Mouse (Mus musculus) thymus, adult 2 months (tissue): ENCODE measurements around the gene Slc35f1. TPM values are rescaled to one million over a fixed set of nuclear protein-coding genes. Genes with fewer than 3 reads are reported as not detected.
"Not testable (repeated sequence)": the region's sequence is repeated elsewhere in the genome, so short reads cannot be mapped to it uniquely, and the experiment has no call there.

Source experiments
- DNase-seq: peaks from one replicate; pipeline ENCODE4 v3.0.0; 2021
- H3K27ac ChIP-seq: fragments of 200-500 bp; 2 replicates; pipeline ENCODE4 v1.5.1; 2012; ENCODE audit warnings: low read length, control low read depth; ENCODE audit not compliant: control insufficient read depth, insufficient read depth
- H3K27me3 ChIP-seq: fragments of 200-500 bp; 2 replicates; pipeline ENCODE4 v1.6.1; 2012; ENCODE audit warnings: mild to moderate bottlenecking, low read length, moderate library complexity, mixed read lengths; ENCODE audit not compliant: control insufficient read depth, insufficient read depth
- H3K36me3 ChIP-seq: fragments of 200-500 bp; 2 replicates; pipeline ENCODE4 v1.6.1; 2012; ENCODE audit warnings: mild to moderate bottlenecking, low read length, moderate library complexity; ENCODE audit not compliant: control insufficient read depth, insufficient read depth
- H3K4me1 ChIP-seq: fragments of 200-500 bp; replicated peaks from 2 replicates; pipeline ENCODE4 v1.6.1; 2012; ENCODE audit warnings: low read length; ENCODE audit not compliant: control insufficient read depth, insufficient read depth
- H3K4me3 ChIP-seq: fragments of 200-500 bp; 2 replicates; pipeline ENCODE4 v1.5.1; 2012; ENCODE audit warnings: mild to moderate bottlenecking, low read length, control low read depth, moderate library complexity; ENCODE audit not compliant: control insufficient read depth, insufficient read depth
- CTCF ChIP-seq: fragments of 200-500 bp; IDR thresholded peaks from 2 replicates; pipeline ENCODE4 v1.5.1; 2012; ENCODE audit warnings: mild to moderate bottlenecking, control low read depth, low read length, moderate library complexity, borderline replicate concordance; ENCODE audit not compliant: control insufficient read depth, poor library complexity, insufficient read depth; ENCODE audit errors: extremely low read depth
- POLR2A ChIP-seq: fragments of 200-500 bp; IDR thresholded peaks from 2 replicates; pipeline ENCODE4 v1.6.1; 2012; ENCODE audit warnings: mild to moderate bottlenecking, low read length, control low read depth, moderate library complexity; ENCODE audit not compliant: control insufficient read depth, poor library complexity, insufficient read depth; ENCODE audit errors: extremely low read depth
- WGBS: fragments of 180-500 bp; shearing (Covaris S2); methylation state at CpG from one replicate; pipeline ENCODE4 v1.1.7; 2018; 5-methylcytosine and 5-hydroxymethylcytosine counted together
- polyA plus RNA-seq: library from polyadenylated mRNA; depleted of rRNA; stranded (reverse); fragments of >200 nt; gene quantifications from 2 replicates; pipeline ENCODE4 v1.2.3, GENCODE M21; 2012

The Slc35f1 gene
- polyA plus RNA-seq, 1 experiment, result 0.22 TPM

DNA sequence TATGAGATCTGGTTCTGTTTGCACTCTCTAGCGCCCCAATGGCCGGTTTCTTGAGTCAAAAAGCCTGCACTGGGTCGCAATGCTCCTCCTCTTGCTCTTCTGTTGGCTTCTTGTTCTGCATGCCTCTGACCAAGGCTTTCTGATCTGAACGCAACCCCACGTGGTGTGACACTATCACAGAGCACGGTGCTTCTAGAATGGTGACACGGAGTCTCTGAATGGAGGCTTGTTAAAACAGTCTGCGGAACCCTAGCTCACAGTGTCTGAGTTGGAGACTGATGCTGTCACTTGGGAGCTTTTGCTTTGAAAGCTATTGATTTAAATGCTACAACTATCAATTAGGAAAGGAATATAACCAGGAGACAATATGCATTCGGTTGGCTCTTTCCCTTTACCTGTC is 183.8 kb downstream of the Slc35f1 start:
- no peaks in the 10 kb centered on the region for H3K27me3 ChIP-seq
- no peak overlapping the region for H3K27ac ChIP-seq
- 87% methylated on average over 9 of the region's 9 CpGs for WGBS
- H3K36me3 ChIP-seq, result no peaks in the 10 kb centered on the region
- no peak overlapping the region for H3K4me3 ChIP-seq
- H3K4me1 ChIP-seq, result no peaks in the 10 kb centered on the region
- no peak for TF ChIP-seq CTCF
- no peak for TF ChIP-seq POLR2A
- DNase-seq, result no peak

DNA sequence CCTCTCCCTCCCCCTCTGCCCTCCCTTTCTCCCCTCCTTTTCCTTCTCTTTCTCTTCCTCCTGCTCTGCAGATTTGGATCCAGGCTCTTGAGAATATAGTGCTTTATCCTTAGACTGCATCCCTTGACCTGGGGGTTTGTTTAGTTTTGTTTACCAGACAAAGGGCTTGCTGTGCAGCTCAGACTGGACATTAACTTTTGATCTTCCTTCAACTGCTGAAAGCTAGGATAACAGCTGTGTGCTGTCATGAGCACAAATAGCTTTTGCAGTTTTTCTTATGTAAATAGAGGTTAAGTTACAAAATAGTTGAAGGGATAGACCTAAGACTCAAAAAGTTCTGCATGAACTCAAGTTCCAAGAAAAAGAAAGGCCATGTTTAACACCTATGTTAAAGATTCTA is 184.4 kb downstream of the Slc35f1 start:
- no peak overlapping the region for H3K27ac ChIP-seq
- no peak for TF ChIP-seq CTCF
- TF ChIP-seq POLR2A, result no peak
- DNase-seq, result no peak
- H3K4me1 ChIP-seq, result no peaks in the 10 kb centered on the region
- H3K4me3 ChIP-seq, result no peak overlapping the region
- no peaks in the 10 kb centered on the region for H3K27me3 ChIP-seq
- no peaks in the 10 kb centered on the region for H3K36me3 ChIP-seq

DNA sequence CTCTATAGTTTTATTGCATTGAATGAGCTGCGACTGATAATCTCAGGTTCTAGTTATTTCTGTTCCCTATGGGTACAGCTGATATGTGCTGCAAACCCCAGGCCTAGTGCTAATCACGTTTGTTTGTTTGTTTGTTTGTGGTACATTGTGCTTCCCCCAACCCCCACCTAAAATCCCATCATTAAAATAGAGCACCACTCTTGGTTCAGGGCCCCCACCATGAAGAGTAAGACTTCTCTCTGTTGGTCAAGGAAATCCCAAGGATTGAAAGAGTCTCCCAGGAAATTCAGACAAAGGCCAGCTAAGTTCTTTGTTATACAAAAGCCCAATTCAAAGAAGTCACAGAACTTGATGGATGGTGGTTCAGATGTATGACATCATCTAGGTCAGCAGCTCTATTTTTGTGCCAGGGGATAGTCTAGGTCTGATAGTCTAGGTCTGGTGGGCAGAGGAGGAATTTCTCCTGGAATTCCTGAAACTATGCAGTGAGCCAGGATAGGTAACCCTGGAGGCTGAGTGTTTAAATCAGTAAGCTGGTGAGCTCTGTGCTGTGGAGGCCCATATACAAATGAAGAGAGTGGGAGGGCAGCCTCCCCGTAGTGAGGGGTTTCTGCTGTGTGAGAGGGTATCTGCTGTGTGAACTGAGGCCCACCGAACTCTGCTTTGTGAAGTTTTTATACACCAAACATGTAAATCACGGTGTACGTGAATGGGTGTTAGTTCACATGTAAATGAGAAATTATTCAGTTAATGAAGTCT is 187.1 kb downstream of the Slc35f1 start:
- H3K4me1 ChIP-seq, result no peaks in the 10 kb centered on the region
- WGBS, result 78% methylated on average over 6 of the region's 6 CpGs
- no peak overlapping the region for H3K4me3 ChIP-seq
- no peaks in the 10 kb centered on the region for H3K27me3 ChIP-seq
- H3K36me3 ChIP-seq, result no peaks in the 10 kb centered on the region
- no peak overlapping the region for H3K27ac ChIP-seq
- no peak for DNase-seq
- TF ChIP-seq POLR2A (no peak), CTCF (no peak)

DNA sequence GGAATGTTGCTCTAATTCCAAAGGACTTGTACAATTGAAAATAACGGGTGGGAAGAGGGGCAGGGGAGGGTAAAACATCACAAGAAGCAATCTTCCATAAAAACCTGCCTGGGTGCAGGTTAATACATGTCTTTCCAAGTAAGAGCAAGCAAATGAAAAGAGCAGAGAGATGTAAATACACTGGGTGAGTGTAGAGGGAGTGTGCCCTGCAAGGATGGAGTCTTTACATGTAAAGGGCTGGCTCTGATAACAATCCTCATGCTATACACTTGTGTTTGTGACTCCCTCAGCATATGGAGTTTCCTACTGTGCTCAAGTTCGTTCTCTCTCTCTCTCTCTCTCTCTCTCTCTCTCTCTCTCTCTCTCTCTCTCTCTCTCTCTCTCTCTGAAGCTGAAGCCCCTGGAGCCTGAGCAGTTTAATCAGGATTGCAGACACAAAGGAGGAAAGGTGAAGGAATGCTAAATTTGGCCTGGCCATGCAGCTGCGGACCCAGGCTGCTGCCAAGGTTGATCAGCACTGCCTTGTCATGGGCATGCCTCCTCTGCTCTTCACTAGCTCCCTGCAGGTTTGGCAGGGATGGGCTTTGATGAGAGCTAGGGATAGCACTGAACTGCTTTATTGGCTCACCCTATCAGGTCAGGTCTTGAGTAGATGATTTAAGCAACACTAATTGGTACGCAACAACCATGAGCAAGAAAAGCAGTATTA is 187.9 kb downstream of the Slc35f1 start:
- TF ChIP-seq POLR2A (no peak), CTCF (no peak)
- no peak for DNase-seq
- 74% methylated on average over 4 of the region's 4 CpGs for WGBS
- Histone ChIP-seq H3K4me1 (no peaks in the 10 kb centered on the region), H3K27ac (no peak overlapping the region), H3K27me3 (no peaks in the 10 kb centered on the region), H3K36me3 (no peaks in the 10 kb centered on the region), H3K4me3 (no peak overlapping the region)

DNA sequence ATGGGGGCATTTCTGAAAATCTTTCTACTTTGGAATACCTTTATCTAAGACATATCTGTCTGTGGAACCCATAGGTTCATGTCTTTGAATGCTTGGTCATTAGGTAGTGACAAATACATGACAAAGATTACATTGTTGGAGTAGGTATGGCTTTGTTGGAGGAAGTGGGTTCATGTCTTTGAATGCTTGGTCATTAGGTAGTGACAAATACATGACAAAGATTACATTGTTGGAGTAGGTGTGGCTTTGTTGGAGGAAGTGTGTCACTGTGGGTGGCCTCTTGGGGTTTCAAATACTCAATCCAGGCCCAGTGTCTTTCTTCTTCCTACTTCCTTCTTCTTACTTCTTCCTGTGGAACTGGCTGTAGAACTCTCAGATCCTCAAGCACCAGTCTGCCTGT is 206.4 kb downstream of the Slc35f1 start:
- not testable (repeated sequence) for H3K4me3 ChIP-seq, H3K27me3 ChIP-seq, H3K27ac ChIP-seq, H3K36me3 ChIP-seq, DNase-seq, H3K4me1 ChIP-seq

DNA sequence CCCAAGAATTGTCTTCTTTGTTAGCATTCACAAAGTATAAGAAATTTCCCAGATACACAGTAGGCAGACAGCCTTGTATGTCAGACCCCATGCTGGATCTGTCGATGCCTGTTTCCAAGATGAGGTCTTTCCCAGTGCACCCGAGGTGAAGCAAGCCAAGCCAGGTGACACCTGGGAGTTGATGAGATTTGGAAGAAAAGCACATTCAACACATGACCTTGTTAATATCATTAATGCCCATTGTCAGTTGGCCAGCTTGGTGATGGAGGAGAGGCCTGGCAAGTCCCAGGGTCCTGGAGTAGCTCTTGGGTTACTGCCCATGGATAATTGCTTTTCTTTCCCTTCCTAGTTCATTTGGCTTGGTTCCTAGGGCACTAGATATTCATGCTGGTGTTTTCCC is 214.6 kb downstream of the Slc35f1 start:
- TF ChIP-seq POLR2A, result no peak
- TF ChIP-seq CTCF, result no peak
- no peak for DNase-seq
- Histone ChIP-seq H3K27ac (no peak overlapping the region), H3K36me3 (no peaks in the 10 kb centered on the region), H3K27me3 (no peaks in the 10 kb centered on the region), H3K4me3 (no peak overlapping the region), H3K4me1 (no peaks in the 10 kb centered on the region)
- WGBS, result 95% methylated on average over 2 of the region's 2 CpGs
